Mouse (Mus musculus): ENCODE measurements around the gene Tiprl.

DNA sequence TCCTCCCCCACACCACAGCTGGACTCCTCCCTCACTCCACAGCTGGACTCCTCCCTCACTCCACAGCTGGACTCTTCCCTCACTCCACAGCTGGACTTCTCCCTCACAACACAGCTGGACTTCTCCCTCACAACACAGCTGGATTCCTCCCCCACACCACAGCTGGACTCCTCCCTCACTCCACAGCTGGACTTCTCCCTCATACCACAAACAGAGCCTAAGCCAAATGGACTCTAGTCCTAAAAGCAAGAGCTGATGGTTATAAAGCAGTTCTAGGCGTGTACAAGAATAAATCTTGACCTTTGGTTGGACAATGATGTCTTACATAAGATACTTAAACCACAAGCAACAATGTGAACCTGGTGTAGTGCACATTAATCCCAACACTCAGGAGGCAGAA lies 37.8 kb downstream of the Tiprl start:
- TF ChIP-seq POLR2A (IDR thresholded peaks at IDR 0.05; ENCODE audit: low read depth, low read length) (no peak), CTCF (IDR thresholded peaks at IDR 0.05; ENCODE audit: extremely low read depth, insufficient read depth, insufficient read length, insufficient replicate concordance) (no peak)

Measured in spleen, adult 2 months (tissue).